Mouse (Mus musculus): ENCODE data around the gene Agl. TPM values are rescaled to one million over a fixed set of nuclear protein-coding genes. Genes with fewer than 3 reads are reported as not detected.
"Not testable (repeated sequence)": the region's sequence is repeated elsewhere in the genome, so short reads cannot be mapped to it uniquely, and the experiment has no call there.

Agl gene
- polyA plus RNA-seq, 1 experiment from 2014 or later: 50.3 TPM

DNA sequence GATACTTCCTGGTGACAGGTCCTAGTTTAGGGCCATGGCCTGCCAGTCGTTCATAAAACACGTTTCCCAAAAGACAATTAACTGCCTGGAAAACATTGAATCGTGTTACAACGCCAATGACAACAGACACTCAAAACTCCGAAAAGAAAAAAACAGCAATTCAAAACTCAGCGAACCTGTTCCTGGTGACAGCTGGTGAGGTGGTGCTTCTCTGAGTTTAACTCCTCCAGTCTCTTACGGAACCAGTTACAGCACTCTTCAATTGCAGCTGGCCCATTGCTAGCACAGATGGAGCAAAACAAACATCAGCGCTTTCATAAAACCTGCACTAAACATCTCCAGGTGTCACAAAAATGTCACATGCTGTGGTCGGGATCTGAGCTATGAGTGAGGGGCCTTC lies 21.4 kb downstream of the Agl start:
- H3K4me1 ChIP-seq (replicated peaks): no peaks in the 10 kb centered on the region
- ATAC-seq (ENCODE audit: insufficient number of reproducible peaks, low FRiP score): no peak
- H3K4me3 ChIP-seq: no peak overlapping the region
- H3K36me3 ChIP-seq: peaks cover 81% of the 10 kb centered on the region
- H3K9ac ChIP-seq: no peak overlapping the region
- H3K4me2 ChIP-seq: no peak overlapping the region
- whole genome bisulfite sequencing: 89% methylated on average over 9 of the region's 9 CpGs
- H3K9me3 ChIP-seq (replicated peaks): no peaks in the 10 kb centered on the region
- no peak overlapping the region for H3K27ac ChIP-seq (ENCODE audit: poor library complexity, severe bottlenecking)
- no peaks in the 10 kb centered on the region for H3K27me3 ChIP-seq (replicated peaks)

DNA sequence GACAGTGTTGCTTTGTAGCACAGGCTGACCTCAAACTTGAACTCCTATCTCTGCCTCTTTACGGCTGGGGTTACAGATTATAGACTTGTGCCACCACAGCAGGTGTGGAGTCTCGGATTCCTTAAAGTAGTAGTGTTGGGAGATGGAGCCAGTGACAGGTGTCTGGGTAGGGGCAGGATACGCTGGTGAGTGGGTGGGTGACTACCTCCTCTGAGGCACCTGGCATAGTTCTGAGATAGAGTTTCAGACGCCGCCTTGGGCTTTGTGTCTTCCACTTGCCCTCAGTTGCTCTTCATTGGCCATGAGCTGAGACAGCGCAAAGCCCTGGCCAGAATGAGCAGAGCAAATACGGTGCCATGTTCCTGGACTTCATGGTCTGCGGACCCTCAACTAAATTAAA lies 22.1 kb downstream of the Agl start:
- H3K36me3 ChIP-seq: peaks cover 81% of the 10 kb centered on the region
- ATAC-seq (ENCODE audit: insufficient number of reproducible peaks, low FRiP score): no peak
- 91% methylated on average over 8 of the region's 8 CpGs for WGBS
- no peaks in the 10 kb centered on the region for H3K27me3 ChIP-seq (replicated peaks)
- no peak overlapping the region for H3K27ac ChIP-seq (ENCODE audit: poor library complexity, severe bottlenecking)
- H3K9me3 ChIP-seq (replicated peaks): no peaks in the 10 kb centered on the region
- no peaks in the 10 kb centered on the region for H3K4me1 ChIP-seq (replicated peaks)
- no peak overlapping the region for H3K4me2 ChIP-seq
- no peak overlapping the region for H3K4me3 ChIP-seq
- H3K9ac ChIP-seq: no peak overlapping the region

- peaks cover 80% of the 10 kb centered on the region for H3K36me3 ChIP-seq
- H3K9ac ChIP-seq: no peak overlapping the region
- ATAC-seq (ENCODE audit: insufficient number of reproducible peaks, low FRiP score): no peak
- 87% methylated on average over 8 of the region's 8 CpGs for WGBS
- no peaks in the 10 kb centered on the region for H3K4me1 ChIP-seq (replicated peaks)
- H3K27ac ChIP-seq (ENCODE audit: poor library complexity, severe bottlenecking): no peak overlapping the region
- H3K27me3 ChIP-seq (replicated peaks): no peaks in the 10 kb centered on the region
- no peaks in the 10 kb centered on the region for H3K9me3 ChIP-seq (replicated peaks)
- H3K4me2 ChIP-seq: no peak overlapping the region
- no peak overlapping the region for H3K4me3 ChIP-seq
Measured at GRCm38 (mm10) chr3:116784811-116785210, 23.2 kb downstream of the Agl start.

GRCm38 (mm10) chr3:116784290-116784689 lies 23.7 kb downstream of the Agl start:
- Histone ChIP-seq H3K4me1 (replicated peaks) (no peaks in the 10 kb centered on the region), H3K27me3 (replicated peaks) (no peaks in the 10 kb centered on the region), H3K36me3 (peaks cover 80% of the 10 kb centered on the region), H3K9me3 (replicated peaks) (no peaks in the 10 kb centered on the region), H3K4me2 (no peak overlapping the region), H3K27ac (ENCODE audit: poor library complexity, severe bottlenecking) (no peak overlapping the region), H3K4me3 (no peak overlapping the region), H3K9ac (no peak overlapping the region)
- 79% methylated on average over 12 of the region's 12 CpGs for WGBS
- no peak for ATAC-seq (ENCODE audit: insufficient number of reproducible peaks, low FRiP score)

DNA sequence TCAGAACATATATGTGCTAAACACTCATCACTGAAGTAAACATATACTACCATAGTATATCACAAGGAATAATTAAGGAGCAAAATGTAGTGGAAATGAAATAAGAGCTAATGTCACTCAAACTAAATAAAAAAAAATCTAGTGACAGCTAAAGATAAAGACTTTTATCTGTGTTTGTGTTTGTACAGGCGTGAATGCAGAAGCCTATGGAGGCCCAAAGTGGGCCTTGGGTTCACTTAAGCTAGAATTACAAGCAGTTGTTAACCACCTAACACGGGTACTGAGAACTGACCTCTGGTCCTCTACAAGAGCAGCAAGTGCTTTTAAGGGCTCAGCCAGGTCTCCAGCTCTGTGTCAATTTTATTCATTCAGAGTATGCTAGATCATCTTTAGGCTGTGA lies 31.0 kb downstream of the Agl start:
- no peaks in the 10 kb centered on the region for H3K27me3 ChIP-seq (replicated peaks)
- H3K36me3 ChIP-seq: peaks cover 83% of the 10 kb centered on the region
- no peak overlapping the region for H3K27ac ChIP-seq (ENCODE audit: poor library complexity, severe bottlenecking)
- no peak overlapping the region for H3K4me2 ChIP-seq
- H3K9me3 ChIP-seq (replicated peaks): no peaks in the 10 kb centered on the region
- no peak overlapping the region for H3K4me3 ChIP-seq
- ATAC-seq (ENCODE audit: insufficient number of reproducible peaks, low FRiP score): no peak
- no peaks in the 10 kb centered on the region for H3K4me1 ChIP-seq (replicated peaks)
- WGBS: 65% methylated on average over 2 of the region's 2 CpGs
- H3K9ac ChIP-seq: no peak overlapping the region

DNA sequence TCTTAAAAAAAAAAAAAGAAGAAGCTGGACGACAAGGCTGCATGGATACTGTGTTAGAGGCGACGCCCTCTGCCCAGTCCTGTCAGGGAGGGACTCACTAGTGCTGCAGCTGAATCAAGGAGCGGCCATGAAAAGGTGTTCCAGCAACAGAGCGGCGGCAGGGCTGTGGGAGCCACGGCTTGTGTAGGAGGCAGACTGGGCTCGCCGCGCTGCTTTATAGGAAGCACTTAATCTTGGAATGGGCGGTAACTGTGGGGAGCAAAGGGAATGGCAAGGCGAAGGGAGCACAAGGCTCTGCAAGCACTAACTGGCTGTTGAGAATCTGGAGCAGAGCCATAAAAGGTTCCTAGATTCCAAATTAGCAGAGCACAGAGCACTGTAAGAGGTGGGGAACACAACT lies 34.1 kb downstream of the Agl start:
- Histone ChIP-seq H3K27ac (ENCODE audit: poor library complexity, severe bottlenecking) (no peak overlapping the region), H3K4me2 (no peak overlapping the region), H3K4me1 (replicated peaks) (no peaks in the 10 kb centered on the region), H3K9me3 (replicated peaks) (no peaks in the 10 kb centered on the region), H3K9ac (no peak overlapping the region), H3K27me3 (replicated peaks) (no peaks in the 10 kb centered on the region), H3K4me3 (no peak overlapping the region), H3K36me3 (peaks cover 78% of the 10 kb centered on the region)
- no peak for ATAC-seq (ENCODE audit: insufficient number of reproducible peaks, low FRiP score)
- WGBS: 83% methylated on average over 12 of the region's 12 CpGs

DNA sequence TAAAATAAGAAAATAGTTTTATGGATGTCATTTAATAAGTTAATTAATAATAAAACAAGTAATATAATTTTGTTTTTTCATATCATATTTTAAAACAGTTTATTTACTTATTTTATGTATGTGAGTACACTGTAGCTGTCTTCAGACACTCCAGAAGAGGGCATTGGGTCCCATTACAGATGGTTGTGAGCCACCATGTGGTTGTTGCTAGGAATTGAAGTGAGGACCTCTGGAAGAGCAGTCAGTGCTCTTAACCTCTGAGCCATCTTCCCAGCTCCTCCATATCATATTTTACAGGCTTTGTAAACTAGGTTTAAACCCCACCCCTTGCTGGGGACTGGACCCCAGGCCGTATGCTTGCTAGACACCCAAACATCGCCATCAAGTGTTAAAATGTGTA lies 36.4 kb downstream of the Agl start:
- WGBS: 75% methylated on average over 2 of the region's 2 CpGs

GRCm38 (mm10) chr3:116766963-116767362 lies 41.0 kb downstream of the Agl start:
- H3K27ac ChIP-seq (ENCODE audit: poor library complexity, severe bottlenecking); H3K9ac ChIP-seq; H3K9me3 ChIP-seq (replicated peaks); H3K4me1 ChIP-seq (replicated peaks); H3K27me3 ChIP-seq (replicated peaks); H3K4me2 ChIP-seq; ATAC-seq (ENCODE audit: insufficient number of reproducible peaks, low FRiP score); H3K4me3 ChIP-seq: not testable (repeated sequence)
- 87% methylated on average over 7 of the region's 7 CpGs for WGBS
- peaks cover 52% of the 10 kb centered on the region for H3K36me3 ChIP-seq

More for the DNA sequence above, 36.4 kb downstream of the Agl start:
- Histone ChIP-seq H3K36me3 (peaks cover 80% of the 10 kb centered on the region), H3K4me2 (no peak overlapping the region), H3K27me3 (replicated peaks) (no peaks in the 10 kb centered on the region), H3K27ac (ENCODE audit: poor library complexity, severe bottlenecking) (no peak overlapping the region), H3K4me1 (replicated peaks) (no peaks in the 10 kb centered on the region), H3K9me3 (replicated peaks) (no peaks in the 10 kb centered on the region), H3K4me3 (no peak overlapping the region), H3K9ac (no peak overlapping the region)
- no peak for ATAC-seq (ENCODE audit: insufficient number of reproducible peaks, low FRiP score)

DNA sequence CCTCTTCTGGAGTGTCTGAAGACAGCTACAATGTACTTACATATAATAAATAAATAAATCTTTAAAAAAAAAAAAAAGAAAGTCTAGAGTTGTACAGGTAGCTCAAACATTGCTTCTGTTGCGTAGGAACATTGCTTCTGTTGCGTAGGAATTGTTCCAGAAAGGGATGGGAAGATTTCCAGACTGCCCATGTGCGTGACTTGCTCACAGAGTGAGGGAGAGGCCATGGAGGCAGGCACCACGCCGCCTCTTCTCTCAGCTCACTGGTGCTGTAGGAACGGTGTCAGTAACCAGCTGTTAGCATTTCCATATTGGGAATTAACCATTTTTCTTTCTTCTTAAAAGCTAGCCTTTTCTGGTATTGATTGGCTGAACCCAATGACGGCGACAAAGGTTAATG lies 55.1 kb downstream of the Agl start:
- no peaks in the 10 kb centered on the region for H3K27me3 ChIP-seq (replicated peaks)
- H3K36me3 ChIP-seq: peaks cover 73% of the 10 kb centered on the region
- H3K9me3 ChIP-seq (replicated peaks): no peaks in the 10 kb centered on the region
- H3K4me1 ChIP-seq (replicated peaks): no peaks in the 10 kb centered on the region
- ATAC-seq (ENCODE audit: insufficient number of reproducible peaks, low FRiP score): no peak
- H3K4me3 ChIP-seq: no peak overlapping the region
- H3K27ac ChIP-seq (ENCODE audit: poor library complexity, severe bottlenecking): no peak overlapping the region
- 90% methylated on average over 8 of the region's 8 CpGs for WGBS
- no peak overlapping the region for H3K9ac ChIP-seq
- no peak overlapping the region for H3K4me2 ChIP-seq

DNA sequence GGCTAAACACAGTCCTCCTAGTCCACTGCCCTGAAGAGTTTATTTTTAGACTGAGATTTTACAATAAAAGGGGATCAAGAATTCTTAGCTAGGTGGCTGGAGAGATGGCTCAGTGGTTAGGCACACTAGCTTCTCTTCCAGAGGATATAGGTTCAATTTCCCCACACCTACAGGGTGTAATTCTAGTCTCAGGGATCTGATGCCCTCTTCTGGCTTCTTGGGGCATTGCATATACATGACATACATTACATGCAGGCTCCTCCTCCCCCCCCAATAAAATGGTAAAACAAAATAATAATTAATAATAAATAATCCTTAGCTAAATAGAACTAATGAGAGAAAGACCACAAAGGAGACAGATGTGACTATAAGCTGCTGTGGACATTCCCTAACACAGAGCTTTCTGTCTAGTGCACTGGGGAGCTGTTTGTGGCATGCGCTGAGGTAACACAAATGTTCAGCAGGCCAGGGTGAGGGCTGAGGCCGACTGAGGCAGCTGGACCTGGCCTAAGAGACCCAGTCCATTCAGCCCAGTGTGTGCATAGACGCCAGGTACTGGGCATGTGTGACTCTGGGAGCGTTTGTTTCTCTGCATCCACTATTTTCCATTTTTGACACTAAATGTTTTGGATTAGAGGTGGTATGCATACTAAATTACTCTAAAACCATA lies 56.6 kb downstream of the Agl start:
- Histone ChIP-seq H3K27me3 (replicated peaks) (no peaks in the 10 kb centered on the region), H3K36me3 (peaks cover 64% of the 10 kb centered on the region), H3K9me3 (replicated peaks) (no peaks in the 10 kb centered on the region), H3K9ac (no peak overlapping the region), H3K4me3 (no peak overlapping the region), H3K27ac (ENCODE audit: poor library complexity, severe bottlenecking) (no peak overlapping the region), H3K4me2 (no peak overlapping the region), H3K4me1 (replicated peaks) (no peaks in the 10 kb centered on the region)
- no peak for ATAC-seq (ENCODE audit: insufficient number of reproducible peaks, low FRiP score)
- 83% methylated on average over 4 of the region's 4 CpGs for WGBS

GRCm38 (mm10) chr3:116748391-116749170 lies 59.4 kb downstream of the Agl start:
- Histone ChIP-seq H3K27me3 (replicated peaks) (no peaks in the 10 kb centered on the region), H3K9ac (no peak overlapping the region), H3K4me3 (no peak overlapping the region), H3K9me3 (replicated peaks) (no peaks in the 10 kb centered on the region), H3K4me1 (replicated peaks) (no peaks in the 10 kb centered on the region), H3K27ac (ENCODE audit: poor library complexity, severe bottlenecking) (no peak overlapping the region), H3K4me2 (no peak overlapping the region), H3K36me3 (peaks cover 66% of the 10 kb centered on the region)
- no peak for ATAC-seq (ENCODE audit: insufficient number of reproducible peaks, low FRiP score)
- 56% methylated on average over 8 of the region's 8 CpGs for WGBS
